Mouse (Mus musculus) left cerebral cortex, postnatal 25 days (tissue): Measurements from ENCODE around the gene Wbp4. TPM values are rescaled to one million over a fixed set of nuclear protein-coding genes. Genes with fewer than 3 reads are reported as not detected.
"Not testable (repeated sequence)": the region's sequence is repeated elsewhere in the genome, so short reads cannot be mapped to it uniquely, and the experiment has no call there.

Experiments used
- DNase-seq, 2 experiments: peaks; one replicate each; pipeline ENCODE4 v3.0.0; 2022; ENCODE audit warnings: low spot score in 2 of 2, mixed read lengths in 1 of 2
- intact Hi-C: fragments of 180-260 bp; cut with DNase I; formaldehyde crosslinking; loops from one replicate; pipeline ENCODE4 v1.15.1; 2025
- total RNA-seq, 2 experiments: library from RNA; stranded (reverse); gene quantifications; 2 replicates each; pipeline ENCODE4 v1.2.3; 2021

Wbp4 gene
- total RNA-seq, 2 experiments from 2014 or later, result 46.2 to 48.4 TPM

DNA sequence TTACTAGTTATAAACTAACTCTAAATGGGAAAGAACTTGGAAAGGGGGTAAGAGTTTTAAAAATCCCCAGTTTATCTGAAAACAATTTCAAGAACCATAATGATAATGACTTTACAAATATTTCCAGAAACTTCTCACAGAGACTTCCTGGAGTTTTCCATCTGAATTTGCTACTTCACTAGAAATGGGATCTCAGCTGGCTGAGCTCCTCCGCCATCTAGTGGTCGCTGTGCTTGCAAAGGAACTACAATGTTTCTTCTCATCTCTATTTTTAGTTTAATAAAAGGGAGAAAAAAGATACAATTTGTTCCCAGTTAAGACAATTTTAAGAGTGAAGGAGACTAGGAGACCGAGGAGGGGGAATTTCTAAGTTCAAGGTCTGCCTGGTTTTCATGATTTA is 13.7 kb downstream of the Wbp4 start:
- intact Hi-C loops, result no loop called here
- DNase-seq, result peak; percentile 68 to 70

DNA sequence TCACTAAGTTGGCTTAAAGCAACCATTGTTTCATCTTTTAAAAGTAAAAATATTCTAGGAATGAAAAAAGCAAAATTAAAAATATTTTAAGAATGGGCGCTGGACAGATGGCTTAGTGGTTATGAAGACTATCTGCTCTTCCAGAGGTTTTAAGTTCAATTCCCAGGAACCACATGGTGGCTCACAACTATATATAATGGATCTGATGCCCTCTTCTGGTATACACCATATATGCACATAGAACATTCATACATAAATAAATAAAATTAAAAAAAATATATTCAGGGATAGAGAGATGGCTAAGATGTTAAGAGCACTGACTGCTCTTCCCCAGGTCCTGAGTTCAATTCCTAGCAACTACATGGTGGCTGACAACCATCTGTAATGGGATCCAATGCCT is 15.7 kb downstream of the Wbp4 start:
- no peak for DNase-seq
- intact Hi-C loops, result no loop called here

- intact Hi-C loops, result no loop called here
- no peak for DNase-seq
These were observed 20.3 kb downstream of the Wbp4 start for GRCm38 (mm10) chr14:79460988-79461387.

DNA sequence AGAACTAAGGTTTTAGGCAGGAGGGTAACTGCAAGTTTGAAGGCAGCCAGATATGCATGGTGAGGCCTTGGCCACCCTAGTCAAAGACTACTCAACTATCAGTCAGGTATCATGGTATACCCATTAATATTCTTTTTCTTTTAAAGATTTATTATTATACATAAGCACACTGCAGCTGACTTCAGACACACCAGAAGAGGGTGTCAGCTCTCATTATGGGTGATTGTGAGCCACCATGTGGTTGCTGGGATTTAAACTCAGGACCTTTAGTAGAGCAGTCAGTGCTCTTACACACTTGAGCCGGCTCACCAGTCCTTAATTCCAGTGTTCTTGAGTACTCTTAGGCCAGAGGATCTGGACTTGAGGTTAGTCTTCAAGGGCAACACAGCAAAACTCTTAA is 20.9 kb downstream of the Wbp4 start:
- DNase-seq, result no peak
- intact Hi-C loops, result no loop called here

DNA sequence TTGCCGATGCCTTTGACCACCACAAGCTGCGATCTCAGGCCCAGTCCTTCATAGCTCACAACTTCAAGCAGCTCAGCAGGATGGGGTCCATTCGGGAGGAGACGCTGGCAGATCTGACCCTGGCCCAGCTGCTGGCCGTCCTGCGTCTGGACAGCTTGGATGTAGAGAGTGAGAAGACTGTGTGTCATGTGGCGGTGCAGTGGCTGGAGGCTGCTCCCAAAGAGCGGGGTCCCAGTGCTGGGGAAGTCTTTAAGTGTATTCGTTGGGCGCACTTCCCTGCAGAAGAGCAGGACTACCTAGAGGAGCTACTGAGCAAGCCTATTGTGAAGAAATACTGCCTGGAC is 28.8 kb downstream of the Wbp4 start:
- DNase-seq, intact Hi-C loops: not testable (repeated sequence)

DNA sequence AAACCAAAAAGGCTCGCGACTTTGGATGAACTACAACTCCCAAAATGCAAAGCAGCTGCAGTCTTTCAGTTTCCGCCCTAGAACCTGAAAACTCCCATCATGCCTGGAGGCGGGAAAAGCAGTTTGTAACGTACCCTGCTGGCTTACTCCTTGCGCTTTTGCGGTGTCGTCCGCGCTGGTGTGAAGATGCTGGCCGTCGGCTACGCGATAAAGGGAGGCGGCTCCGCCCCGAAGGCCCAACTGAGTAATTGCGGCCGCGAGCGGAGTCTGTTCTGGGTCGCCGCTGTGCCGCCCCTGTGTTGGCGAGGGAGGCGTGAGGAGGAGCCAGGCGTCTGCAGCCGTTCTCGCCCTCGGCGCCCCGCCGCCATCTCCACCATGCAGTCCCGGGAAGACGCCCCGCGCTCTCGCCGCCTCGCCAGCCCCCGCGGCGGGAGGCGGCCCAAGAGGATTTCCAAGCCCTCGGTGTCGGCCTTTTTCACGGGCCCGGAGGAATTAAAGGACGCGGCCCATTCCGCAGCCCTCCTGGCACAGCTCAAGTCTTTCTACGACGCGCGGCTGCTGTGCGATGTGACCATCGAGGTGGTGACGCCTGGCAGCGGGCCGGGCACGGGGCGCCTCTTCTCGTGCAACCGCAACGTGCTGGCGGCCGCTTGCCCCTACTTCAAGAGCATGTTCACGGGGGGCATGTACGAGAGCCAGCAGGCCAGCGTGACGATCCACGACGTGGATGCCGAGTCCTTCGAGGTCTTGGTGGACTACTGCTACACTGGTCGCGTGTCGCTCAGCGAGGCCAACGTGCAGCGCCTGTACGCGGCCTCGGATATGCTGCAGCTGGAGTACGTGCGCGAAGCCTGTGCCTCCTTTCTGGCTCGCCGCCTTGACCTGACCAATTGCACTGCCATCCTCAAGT is 29.4 kb downstream of the Wbp4 start, which contains the start of gene Kbtbd6:
Gene Kbtbd6 (plus strand): TSS at position 155 of the 910 bp plus-strand sequence.
- intact Hi-C loops, result not testable (repeated sequence)
- peak; percentile 78 to 89 for DNase-seq

GRCm38 (mm10) chr14:79445055-79445620 is 36.2 kb downstream of the Wbp4 start:
- DNase-seq, result peak; percentile 31 to 59
- intact Hi-C loops, result no loop called here

- no peak for DNase-seq
- intact Hi-C loops, result no loop called here
These were observed 36.7 kb downstream of the Wbp4 start for GRCm38 (mm10) chr14:79444601-79445000.

DNA sequence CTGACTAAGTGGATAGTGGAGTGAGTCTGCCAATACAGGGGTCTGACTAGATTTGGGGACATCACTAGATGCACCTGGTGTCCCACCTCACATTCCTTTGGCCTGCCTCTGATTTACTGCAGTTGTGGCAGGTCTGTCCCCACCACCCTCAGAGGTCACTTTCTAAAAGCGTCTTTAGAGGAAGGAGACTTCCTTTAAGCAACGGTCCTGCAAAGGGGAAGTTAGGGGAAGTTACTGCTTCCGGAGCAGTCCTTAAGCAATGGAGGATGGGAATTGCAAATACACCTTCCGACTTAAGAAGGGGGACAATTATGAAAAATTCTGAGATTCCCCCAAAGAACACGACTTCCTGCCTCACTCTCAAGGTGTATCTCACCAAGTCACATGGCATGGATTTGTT is 39.9 kb downstream of the Wbp4 start:
- intact Hi-C loops, result no loop called here
- no peak for DNase-seq

DNA sequence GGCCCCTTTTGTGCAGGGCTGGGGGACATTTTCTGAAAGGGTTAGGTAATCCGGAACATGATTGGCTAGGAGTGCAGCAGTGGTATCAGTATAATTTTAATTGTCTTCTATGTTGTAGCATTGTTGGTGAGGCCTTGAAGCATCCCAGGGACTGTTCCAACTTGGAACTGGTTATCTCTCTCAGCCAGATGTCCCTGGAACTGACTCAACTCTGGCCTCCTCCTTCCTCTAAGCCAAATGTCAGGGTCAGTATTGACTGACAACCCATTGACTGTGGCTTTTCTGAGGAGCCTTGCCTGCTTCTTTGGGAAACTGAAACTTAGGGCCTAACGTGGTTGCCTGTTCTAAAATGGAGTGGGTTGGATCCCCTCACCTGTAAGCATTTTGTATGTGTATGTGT is 40.7 kb downstream of the Wbp4 start:
- no peak for DNase-seq
- intact Hi-C loops, result no loop called here

GRCm38 (mm10) chr14:79434068-79434467 is 47.3 kb downstream of the Wbp4 start:
- intact Hi-C loops, result no loop called here

DNA sequence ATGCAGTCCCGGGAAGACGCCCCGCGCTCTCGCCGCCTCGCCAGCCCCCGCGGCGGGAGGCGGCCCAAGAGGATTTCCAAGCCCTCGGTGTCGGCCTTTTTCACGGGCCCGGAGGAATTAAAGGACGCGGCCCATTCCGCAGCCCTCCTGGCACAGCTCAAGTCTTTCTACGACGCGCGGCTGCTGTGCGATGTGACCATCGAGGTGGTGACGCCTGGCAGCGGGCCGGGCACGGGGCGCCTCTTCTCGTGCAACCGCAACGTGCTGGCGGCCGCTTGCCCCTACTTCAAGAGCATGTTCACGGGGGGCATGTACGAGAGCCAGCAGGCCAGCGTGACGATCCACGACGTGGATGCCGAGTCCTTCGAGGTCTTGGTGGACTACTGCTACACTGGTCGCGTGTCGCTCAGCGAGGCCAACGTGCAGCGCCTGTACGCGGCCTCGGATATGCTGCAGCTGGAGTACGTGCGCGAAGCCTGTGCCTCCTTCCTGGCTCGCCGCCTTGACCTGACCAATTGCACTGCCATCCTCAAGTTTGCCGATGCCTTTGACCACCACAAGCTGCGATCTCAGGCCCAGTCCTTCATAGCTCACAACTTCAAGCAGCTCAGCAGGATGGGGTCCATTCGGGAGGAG is 54.5 kb downstream of the Wbp4 start:
- DNase-seq, result not testable (repeated sequence)
- intact Hi-C loops, result loop anchor here (5.0 kb wide), 1 partner anchor 35 kb away; the partner anchor contains the start of gene Naa16

More at GRCm38 (mm10) chr14:79434068-79434467, 47.3 kb downstream of the Wbp4 start:
- DNase-seq, result no peak

- DNase-seq, result peak; percentile 95 to 96
- intact Hi-C loops, result loop anchor here (5.0 kb wide), 1 partner anchor 34 kb away; the partner anchor contains the start of gene Naa16
These were observed 55.2 kb downstream of the Wbp4 start, which contains the start of gene Kbtbd7 for GRCm38 (mm10) chr14:79425979-79426729. TSS of gene Kbtbd7 (plus strand) at chr14:79426511.

GRCm38 (mm10) chr14:79420083-79420685 is 61.1 kb downstream of the Wbp4 start:
- intact Hi-C loops, result no loop called here
- no peak for DNase-seq

- no peak for DNase-seq
- intact Hi-C loops, result no loop called here
These were observed 68.2 kb downstream of the Wbp4 start for GRCm38 (mm10) chr14:79413121-79413520.

DNA sequence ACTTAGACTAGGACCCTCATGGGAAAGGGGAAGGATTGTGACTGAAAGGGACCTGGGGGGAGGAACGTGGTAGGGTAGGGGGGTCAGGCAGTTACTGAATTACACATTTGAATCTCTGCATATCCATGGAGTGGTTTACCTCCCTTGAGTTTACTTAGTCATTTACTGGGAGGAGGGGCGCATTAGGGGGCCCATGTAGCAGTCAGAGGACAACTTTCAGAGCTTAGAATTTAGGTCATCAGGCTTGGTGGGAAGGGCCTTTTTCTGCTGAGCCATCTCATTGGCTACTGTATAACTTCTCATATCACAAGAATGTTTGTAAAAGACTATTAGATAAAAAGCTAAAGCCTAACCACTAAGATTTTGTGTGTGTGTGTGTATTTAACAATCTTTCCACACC is 70.7 kb downstream of the Wbp4 start:
- intact Hi-C loops, result no loop called here

More for the DNA sequence above, 70.7 kb downstream of the Wbp4 start:
- DNase-seq, result no peak
